Mouse (Mus musculus): ENCODE measurements around the gene Pex11g. TPM values are rescaled to one million over a fixed set of nuclear protein-coding genes. Genes with fewer than 3 reads are reported as not detected.

The Pex11g gene
- polyA plus RNA-seq, 1 experiment from 2014 or later = 4.4 TPM

DNA sequence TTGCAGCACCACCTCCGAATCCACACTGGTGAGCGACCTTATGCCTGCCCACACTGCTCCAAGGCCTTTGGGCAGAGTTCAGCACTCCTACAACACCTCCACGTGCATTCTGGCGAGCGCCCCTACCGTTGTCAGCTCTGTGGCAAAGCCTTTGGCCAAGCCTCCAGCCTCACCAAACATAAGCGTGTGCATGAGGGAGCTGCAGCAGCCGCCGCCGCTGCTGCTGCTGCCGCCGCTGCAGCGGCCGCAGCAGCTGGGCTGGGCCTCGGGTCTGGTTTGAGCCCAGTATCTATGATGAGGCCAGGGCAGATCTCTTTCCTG is 28.9 kb upstream of the Pex11g start:
- Histone ChIP-seq H3K36me3 (peaks cover 45% of the 10 kb centered on the region), H3K4me1 (replicated peaks) (peaks cover 33% of the 10 kb centered on the region), H3K9me3 (peaks cover 26% of the 10 kb centered on the region), H3K27me3 (ENCODE audit: insufficient read depth, poor library complexity, severe bottlenecking) (no peaks in the 10 kb centered on the region), H3K27ac (no peak overlapping the region), H3K4me3 (no peak overlapping the region)
- DNase-seq (ENCODE audit: low spot score) = no peak
- 90% methylated on average over 15 of the region's 15 CpGs for WGBS

DNA sequence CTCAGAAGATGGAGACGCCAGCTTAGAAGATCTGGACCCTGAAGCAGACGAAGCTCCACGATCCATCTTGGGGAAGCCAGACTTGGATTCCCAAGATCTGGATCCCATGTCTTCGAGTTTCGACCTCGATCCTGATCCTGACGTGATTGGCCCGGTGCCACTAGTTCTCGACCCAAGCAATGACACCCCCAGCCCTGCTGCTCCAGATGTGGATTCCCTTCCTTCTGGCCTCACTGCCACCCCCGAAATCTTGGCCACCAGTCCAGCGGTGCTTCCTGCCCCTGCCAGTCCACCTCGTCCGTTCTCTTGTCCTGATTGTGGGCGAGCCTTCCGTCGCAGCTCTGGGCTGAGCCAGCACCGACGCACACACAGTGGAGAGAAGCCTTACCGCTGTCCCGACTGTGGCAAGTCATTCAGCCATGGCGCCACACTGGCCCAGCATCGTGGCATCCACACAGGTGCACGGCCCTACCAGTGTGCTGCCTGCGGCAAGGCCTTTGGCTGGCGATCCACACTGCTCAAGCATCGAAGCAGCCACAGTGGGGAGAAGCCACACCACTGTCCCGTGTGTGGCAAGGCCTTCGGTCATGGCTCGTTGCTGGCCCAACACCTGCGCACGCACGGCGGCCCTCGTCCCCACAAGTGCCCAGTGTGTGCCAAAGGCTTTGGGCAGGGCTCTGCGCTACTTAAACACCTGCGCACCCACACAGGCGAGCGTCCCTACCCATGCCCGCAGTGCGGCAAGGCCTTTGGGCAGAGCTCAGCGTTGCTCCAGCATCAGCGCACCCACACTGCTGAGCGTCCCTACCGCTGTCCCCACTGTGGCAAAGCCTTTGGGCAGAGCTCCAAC is 28.3 kb upstream of the Pex11g start:
- H3K36me3 ChIP-seq = peaks cover 45% of the 10 kb centered on the region
- H3K27ac ChIP-seq = no peak overlapping the region
- no peak overlapping the region for H3K4me3 ChIP-seq
- peaks cover 27% of the 10 kb centered on the region for H3K4me1 ChIP-seq (replicated peaks)
- WGBS = 94% methylated on average over 44 of the region's 44 CpGs
- H3K27me3 ChIP-seq (ENCODE audit: insufficient read depth, poor library complexity, severe bottlenecking) = no peaks in the 10 kb centered on the region
- no peak for DNase-seq (ENCODE audit: low spot score)
- peaks cover 26% of the 10 kb centered on the region for H3K9me3 ChIP-seq

DNA sequence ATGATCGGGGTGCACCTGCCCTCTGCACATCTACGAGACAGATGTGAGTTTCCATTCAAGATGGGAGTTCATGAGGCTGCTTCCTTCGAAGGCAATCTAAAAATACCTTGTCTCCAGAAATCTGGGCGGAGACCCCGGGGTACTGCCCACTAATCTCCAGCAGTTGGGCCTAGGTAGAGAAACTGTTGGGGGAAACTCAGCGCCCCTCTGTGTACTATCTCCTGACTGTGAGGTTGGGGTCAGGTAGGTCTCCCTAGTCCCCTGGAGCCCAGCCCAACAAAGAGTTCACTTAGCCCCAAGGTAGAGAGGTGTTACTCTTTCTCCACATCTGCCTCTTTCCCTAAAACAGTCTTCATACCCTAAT is 26.3 kb upstream of the Pex11g start:
- peak overlapping the region; percentile 89 for H3K4me3 ChIP-seq
- peaks cover 26% of the 10 kb centered on the region for H3K9me3 ChIP-seq
- peaks cover 21% of the 10 kb centered on the region for H3K4me1 ChIP-seq (replicated peaks)
- DNase-seq (ENCODE audit: low spot score) = no peak
- no peaks in the 10 kb centered on the region for H3K27me3 ChIP-seq (ENCODE audit: insufficient read depth, poor library complexity, severe bottlenecking)
- H3K36me3 ChIP-seq = peaks cover 45% of the 10 kb centered on the region
- WGBS = 50% methylated on average over 6 of the region's 6 CpGs
- H3K27ac ChIP-seq = peak overlapping the region; percentile 99

DNA sequence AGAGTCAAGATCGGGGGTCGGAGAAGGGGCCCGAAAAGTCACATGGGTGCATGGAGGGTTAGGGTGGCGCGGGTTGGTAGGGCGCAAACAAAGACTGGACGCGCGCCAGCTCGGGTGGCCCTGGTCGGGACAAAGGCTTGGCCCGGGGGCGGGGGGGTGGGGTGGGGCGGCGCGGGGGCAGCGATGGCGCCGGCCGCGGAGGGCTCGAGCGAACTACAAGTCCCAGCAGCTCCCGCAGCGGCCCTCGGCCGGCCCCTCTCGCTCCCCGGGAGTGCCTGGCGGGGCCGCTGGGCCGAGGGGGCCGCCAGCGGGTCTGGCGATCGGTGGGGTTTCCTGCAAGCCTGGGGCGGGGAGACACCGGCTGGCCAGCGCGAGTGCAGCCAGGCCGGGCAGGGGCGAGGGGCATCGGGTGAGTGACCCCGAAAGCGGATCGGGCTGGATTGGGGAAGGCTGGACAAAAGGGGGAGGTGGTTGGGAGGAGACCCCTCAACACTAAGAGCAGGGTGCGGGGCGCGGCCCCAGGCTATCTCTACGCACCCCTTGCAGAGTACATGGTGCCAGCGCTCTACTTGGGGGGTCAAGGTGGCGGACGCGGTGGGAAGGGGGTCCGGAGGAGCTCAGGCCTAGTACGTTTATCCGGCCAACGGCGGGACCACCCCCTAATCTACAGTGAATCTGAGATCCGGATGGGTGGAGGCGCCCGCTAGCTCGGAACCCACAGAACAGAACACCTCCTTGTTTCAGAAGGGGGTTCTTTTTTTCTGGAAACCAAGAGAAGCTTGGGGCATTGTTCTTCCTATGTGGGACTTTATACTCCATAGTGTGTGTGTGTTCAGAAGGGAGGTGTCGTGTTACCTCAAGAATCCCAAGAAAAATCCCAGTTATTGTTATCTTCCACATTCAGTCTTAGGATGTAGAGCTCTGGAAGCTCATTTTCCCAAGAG is 25.7 kb upstream of the Pex11g start, which contains the start of gene Zfp358:
Zfp358 (plus strand) TSS at position 238 of the 944 bp plus-strand sequence.
- WGBS = under 1% methylated on average over 64 of the region's 64 CpGs
- DNase-seq (ENCODE audit: low spot score) = peak; percentile 90

DNA sequence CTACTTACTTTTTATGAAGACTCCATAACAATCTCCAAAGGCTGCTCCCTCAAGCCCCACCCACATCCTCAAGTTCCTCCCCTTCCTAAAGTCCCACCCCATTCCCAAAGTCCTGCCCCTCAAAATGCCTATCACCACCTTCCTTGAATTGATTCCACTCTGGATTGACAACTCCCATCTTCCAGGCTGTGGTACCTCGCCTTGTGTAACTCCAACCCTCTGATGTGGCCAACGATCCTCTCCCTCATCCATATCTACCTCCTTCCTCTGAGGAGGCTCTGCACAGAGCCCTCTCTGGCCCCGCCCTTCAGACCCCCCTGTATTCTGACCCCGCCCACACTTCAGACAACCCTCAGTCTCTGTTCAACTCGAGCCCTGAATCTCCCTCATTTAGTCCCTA is 17.7 kb upstream of the Pex11g start:
- 23% methylated on average over 5 of the region's 5 CpGs for WGBS
- no peak overlapping the region for H3K27ac ChIP-seq

More for the DNA sequence above, 25.7 kb upstream of the Pex11g start, which contains the start of gene Zfp358:
- no peaks in the 10 kb centered on the region for H3K27me3 ChIP-seq (ENCODE audit: insufficient read depth, poor library complexity, severe bottlenecking)
- peak within 1 kb of the TSS; percentile 89 for H3K4me3 ChIP-seq
- peak within 1 kb of the TSS; percentile 99 for H3K27ac ChIP-seq
- H3K36me3 ChIP-seq = peaks cover 40% of the 10 kb centered on the region
- peaks cover 26% of the 10 kb centered on the region for H3K9me3 ChIP-seq
- peaks cover 21% of the 10 kb centered on the region for H3K4me1 ChIP-seq (replicated peaks)

DNA sequence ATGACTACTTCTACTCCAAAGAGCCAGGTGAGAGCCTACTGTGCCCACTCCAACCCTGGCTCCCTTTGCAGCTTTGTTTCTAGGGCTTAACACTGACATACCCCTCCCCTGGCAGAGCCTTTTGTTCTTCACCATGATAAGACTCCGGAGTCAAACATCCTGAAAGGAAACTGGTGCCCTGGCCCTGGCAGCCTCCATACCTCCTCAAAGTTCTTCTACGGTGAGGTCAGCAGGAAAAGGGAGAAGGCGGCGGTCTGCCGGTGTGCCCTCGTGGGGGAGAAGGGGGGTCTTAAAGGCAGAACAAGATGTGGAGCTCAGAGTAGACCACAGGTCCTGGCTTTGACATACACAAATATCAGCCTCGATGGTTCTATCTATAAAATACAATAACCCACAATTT is 16.1 kb upstream of the Pex11g start:
- H3K4me3 ChIP-seq = no peak overlapping the region
- DNase-seq (ENCODE audit: low spot score) = no peak
- no peaks in the 10 kb centered on the region for H3K36me3 ChIP-seq
- H3K4me1 ChIP-seq (replicated peaks) = no peaks in the 10 kb centered on the region
- no peaks in the 10 kb centered on the region; the same call in 1 of the 2 replicates for H3K9me3 ChIP-seq
- H3K27ac ChIP-seq = no peak overlapping the region
- no peaks in the 10 kb centered on the region for H3K27me3 ChIP-seq (ENCODE audit: insufficient read depth, poor library complexity, severe bottlenecking)
- 83% methylated on average over 7 of the region's 7 CpGs for WGBS

More for the DNA sequence above, 17.7 kb upstream of the Pex11g start:
- no peaks in the 10 kb centered on the region for H3K4me1 ChIP-seq (replicated peaks)
- no peak overlapping the region for H3K4me3 ChIP-seq
- DNase-seq (ENCODE audit: low spot score) = no peak
- no peaks in the 10 kb centered on the region for H3K27me3 ChIP-seq (ENCODE audit: insufficient read depth, poor library complexity, severe bottlenecking)
- H3K9me3 ChIP-seq = no peaks in the 10 kb centered on the region; the same call in 1 of the 2 replicates
- H3K36me3 ChIP-seq = no peaks in the 10 kb centered on the region

DNA sequence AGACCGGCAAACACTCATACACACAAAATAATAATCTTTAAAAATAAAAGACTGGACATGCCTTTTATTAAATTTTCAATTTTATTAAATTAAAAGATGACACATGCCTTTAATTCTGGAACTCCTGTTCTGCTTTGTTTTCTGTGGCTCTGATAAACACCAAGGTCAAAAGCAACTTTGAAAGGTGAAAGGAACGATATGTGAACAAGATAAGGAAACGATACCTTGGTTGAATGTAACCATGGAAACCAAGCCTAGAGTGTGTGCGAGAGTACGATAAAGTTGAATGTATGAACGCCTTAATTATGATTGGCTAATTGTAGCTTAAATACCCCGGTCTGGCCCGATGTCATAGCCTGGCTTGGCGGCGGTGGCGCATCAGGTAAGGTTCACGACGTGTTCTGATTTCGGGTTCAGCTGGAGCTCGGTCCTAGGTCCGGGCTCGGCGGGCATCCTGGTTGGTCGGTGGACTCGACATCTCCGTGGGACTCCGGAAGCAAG is 14.8 kb upstream of the Pex11g start:
- H3K27me3 ChIP-seq (ENCODE audit: insufficient read depth, poor library complexity, severe bottlenecking) = peaks cover 6% of the 10 kb centered on the region; the same call in 1 of the 2 replicates
- no peaks in the 10 kb centered on the region for H3K4me1 ChIP-seq (replicated peaks)
- no peak overlapping the region for H3K4me3 ChIP-seq
- 91% methylated on average over 22 of the region's 22 CpGs for WGBS
- no peaks in the 10 kb centered on the region; the same call in 1 of the 2 replicates for H3K9me3 ChIP-seq
- DNase-seq (ENCODE audit: low spot score) = no peak
- H3K36me3 ChIP-seq = no peaks in the 10 kb centered on the region
- no peak overlapping the region for H3K27ac ChIP-seq

DNA sequence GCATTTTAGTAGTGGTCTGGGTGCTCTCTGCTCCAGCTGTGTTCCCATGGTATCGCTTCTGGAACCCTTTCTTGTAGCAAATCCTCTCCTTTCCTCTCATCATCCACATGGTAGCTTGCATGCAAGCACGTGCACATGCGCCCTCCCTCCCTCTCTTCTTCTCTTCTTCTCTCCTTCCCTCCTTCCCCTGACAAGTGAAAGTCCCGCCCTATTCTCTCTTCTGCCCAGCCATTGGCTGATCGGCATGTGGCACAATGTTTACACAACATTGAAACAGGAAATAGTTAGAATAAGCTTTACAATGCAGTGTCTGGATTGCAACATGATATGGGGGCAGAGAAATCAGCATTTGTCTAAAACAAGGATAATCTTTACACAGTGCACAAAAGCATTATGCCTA is 14.1 kb upstream of the Pex11g start:
- peaks cover 11% of the 10 kb centered on the region for H3K27me3 ChIP-seq (ENCODE audit: insufficient read depth, poor library complexity, severe bottlenecking)
- H3K4me1 ChIP-seq (replicated peaks) = no peaks in the 10 kb centered on the region
- H3K36me3 ChIP-seq = no peaks in the 10 kb centered on the region
- no peak for DNase-seq (ENCODE audit: low spot score)
- no peaks in the 10 kb centered on the region for H3K9me3 ChIP-seq
- no peak overlapping the region for H3K4me3 ChIP-seq
- no peak overlapping the region for H3K27ac ChIP-seq
- WGBS = 70% methylated on average over 5 of the region's 5 CpGs

DNA sequence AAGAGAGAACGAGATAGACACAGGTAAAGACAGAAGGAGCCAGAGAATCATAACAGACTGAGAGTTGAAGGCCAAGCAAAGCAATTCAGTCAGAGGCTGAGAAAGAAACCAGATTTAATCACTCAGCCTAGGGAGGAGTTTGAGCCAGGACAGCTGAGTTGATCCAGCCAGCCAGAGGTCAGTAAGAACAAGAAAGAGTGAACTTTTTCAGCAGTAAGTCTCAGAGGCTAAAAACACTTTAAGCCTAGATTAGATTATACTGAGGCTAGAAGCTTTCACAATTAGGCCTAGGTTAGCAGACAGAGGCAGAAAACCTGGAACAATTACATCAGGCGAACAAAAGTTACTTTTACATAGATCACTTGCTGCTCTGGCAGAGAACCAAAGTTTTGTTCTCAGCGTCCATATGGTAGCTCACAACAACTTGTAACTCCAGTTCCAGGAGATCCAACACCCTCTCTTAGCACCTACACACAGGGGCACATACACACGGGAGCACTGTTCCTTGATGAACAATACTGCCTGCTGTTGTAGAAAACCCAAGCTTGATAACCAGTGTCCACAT is 12.8 kb upstream of the Pex11g start:
- H3K9me3 ChIP-seq = no peaks in the 10 kb centered on the region
- 80% methylated on average over 4 of the region's 4 CpGs for WGBS
- H3K4me3 ChIP-seq = no peak overlapping the region
- H3K27ac ChIP-seq = no peak overlapping the region
- no peak for DNase-seq (ENCODE audit: low spot score)
- no peaks in the 10 kb centered on the region for H3K36me3 ChIP-seq
- peaks cover 6% of the 10 kb centered on the region; the same call in 1 of the 2 replicates for H3K4me1 ChIP-seq (replicated peaks)
- H3K27me3 ChIP-seq (ENCODE audit: insufficient read depth, poor library complexity, severe bottlenecking) = peaks cover 24% of the 10 kb centered on the region

DNA sequence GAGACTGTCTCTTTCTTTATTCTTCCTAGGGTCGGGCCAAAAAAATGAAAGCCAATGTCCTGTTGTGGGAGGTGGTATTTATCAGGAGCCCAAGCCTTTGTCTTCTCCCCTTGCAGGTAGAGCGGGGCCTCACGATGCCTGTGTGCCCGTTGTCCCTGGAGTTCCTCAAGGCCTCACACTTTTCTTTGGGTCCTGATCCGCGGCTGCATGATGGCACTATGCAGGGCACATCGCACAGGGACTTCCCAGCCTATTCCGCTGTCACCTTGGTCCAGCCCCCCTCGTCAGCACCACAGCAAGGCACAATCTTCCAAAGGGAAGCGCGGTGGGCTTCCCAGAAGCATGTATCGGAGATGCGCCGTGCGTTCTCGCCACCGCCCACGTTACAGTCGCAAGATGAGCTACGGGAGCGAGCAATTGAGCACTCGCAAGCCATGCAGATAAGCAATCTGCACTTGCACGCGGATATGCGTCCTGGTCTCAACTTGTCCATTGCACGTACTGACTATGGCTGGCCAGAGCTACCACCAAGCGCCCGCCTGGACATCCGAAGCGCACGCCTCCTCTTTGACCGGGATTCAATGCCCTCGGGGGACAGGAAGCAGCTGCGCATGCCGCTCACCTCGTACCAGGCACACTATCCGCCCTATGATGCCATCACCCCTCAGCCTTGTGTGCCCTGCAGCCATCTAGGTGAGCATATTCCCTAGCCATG is 8.4 kb upstream of the Pex11g start:
- Histone ChIP-seq H3K4me3 (peak overlapping the region; percentile 43), H3K27ac (peak overlapping the region; percentile 50; the same call in 1 of the 2 replicates), H3K27me3 (ENCODE audit: insufficient read depth, poor library complexity, severe bottlenecking) (peaks cover 26% of the 10 kb centered on the region), H3K4me1 (replicated peaks) (peaks cover 6% of the 10 kb centered on the region; the same call in 1 of the 2 replicates), H3K9me3 (no peaks in the 10 kb centered on the region), H3K36me3 (no peaks in the 10 kb centered on the region)
- 35% methylated on average over 37 of the region's 37 CpGs for WGBS
- peak; percentile 20 for DNase-seq (ENCODE audit: low spot score)

DNA sequence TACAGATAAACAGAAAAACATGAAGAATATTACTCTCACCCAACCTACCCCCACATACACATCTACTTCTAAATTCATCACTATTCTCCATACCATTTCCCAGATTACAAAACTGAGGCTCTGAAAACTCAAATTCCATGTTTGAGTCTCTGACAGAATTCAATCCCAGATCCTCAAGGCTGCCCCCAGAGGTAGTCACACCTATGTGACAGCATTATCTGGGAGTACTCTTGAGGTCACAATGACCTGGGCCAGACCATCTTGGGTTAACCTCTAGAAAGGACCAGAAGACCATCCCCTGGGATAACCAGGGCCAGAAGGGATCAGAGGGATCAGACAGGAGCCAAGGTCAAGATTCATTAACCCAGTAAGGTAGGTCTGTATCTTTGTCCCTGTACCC is 3.1 kb upstream of the Pex11g start, which contains the start of gene Tex45:
Tex45 (plus strand) TSS at position 301 of the 400 bp plus-strand sequence.
- Histone ChIP-seq H3K9me3 (no peaks in the 10 kb centered on the region), H3K4me1 (replicated peaks) (peaks cover 11% of the 10 kb centered on the region), H3K27me3 (ENCODE audit: insufficient read depth, poor library complexity, severe bottlenecking) (peaks cover 5% of the 10 kb centered on the region), H3K4me3 (no peak within 1 kb of the TSS), H3K36me3 (no peaks in the 10 kb centered on the region), H3K27ac (no peak within 1 kb of the TSS)
- DNase-seq (ENCODE audit: low spot score) = no peak

DNA sequence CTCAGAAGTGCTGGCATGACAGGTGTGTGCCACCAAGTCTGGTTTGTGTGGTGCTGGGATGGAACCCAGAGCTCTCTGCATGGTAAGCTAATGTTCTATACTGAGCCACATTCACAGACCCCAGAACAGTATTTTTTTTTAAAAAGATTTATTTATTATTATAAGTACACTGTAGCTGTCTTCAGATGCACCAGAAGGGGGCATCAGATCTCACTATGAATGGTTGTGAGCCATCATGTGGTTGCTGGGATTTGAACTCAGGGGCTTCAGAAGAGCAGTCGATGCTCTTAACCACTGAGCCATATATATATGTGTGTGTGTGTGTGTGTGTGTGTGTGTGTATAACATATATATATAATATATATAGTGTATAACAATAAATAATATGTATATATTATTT is 1.4 kb upstream of the Pex11g start:
- H3K36me3 ChIP-seq = no peaks in the 10 kb centered on the region
- peak overlapping the region; percentile 96 for H3K27ac ChIP-seq
- H3K9me3 ChIP-seq = no peaks in the 10 kb centered on the region
- H3K4me3 ChIP-seq = no peak overlapping the region
- DNase-seq (ENCODE audit: low spot score) = no peak
- 86% methylated on average over 1 of the region's 1 CpGs for WGBS
- H3K4me1 ChIP-seq (replicated peaks) = peaks cover 11% of the 10 kb centered on the region
- no peaks in the 10 kb centered on the region for H3K27me3 ChIP-seq (ENCODE audit: insufficient read depth, poor library complexity, severe bottlenecking)
